Mouse (Mus musculus) liver, adult 2 months (tissue): Measurements from ENCODE around the gene Gm20696. TPM values are rescaled to one million over a fixed set of nuclear protein-coding genes. Genes with fewer than 3 reads are reported as not detected.

Experiments used
- DNase-seq: peaks from one replicate; pipeline ENCODE4 v3.0.0-alpha.2; 2011; ENCODE audit warnings: low read depth, low spot score; ENCODE audit errors: extremely low read depth
- H3K27ac ChIP-seq: fragments of 200-500 bp; replicated peaks from 2 replicates; pipeline ENCODE4 v1.5.1; 2012; ENCODE audit warnings: low read depth, mild to moderate bottlenecking, control low read depth, inconsistent platforms, low read length; ENCODE audit not compliant: insufficient read depth
- H3K27me3 ChIP-seq: fragments of 200-500 bp; 2 replicates; pipeline ENCODE4 v1.6.1; 2012; ENCODE audit warnings: mild to moderate bottlenecking, moderate library complexity, low read length, inconsistent platforms; ENCODE audit not compliant: control insufficient read depth, insufficient read depth
- H3K36me3 ChIP-seq: fragments of 200-500 bp; 2 replicates; pipeline ENCODE4 v1.6.1; 2012; ENCODE audit warnings: low read length, inconsistent platforms; ENCODE audit not compliant: control insufficient read depth, insufficient read depth
- H3K4me1 ChIP-seq: fragments of 200-500 bp; 2 replicates; pipeline ENCODE4 v1.6.1; 2011; ENCODE audit warnings: low read length; ENCODE audit not compliant: control insufficient read depth, insufficient read depth
- H3K4me3 ChIP-seq: fragments of 200-500 bp; 2 replicates; pipeline ENCODE4 v1.5.1; 2011; ENCODE audit warnings: low read depth, mild to moderate bottlenecking, control low read depth, low read length, moderate library complexity; ENCODE audit not compliant: insufficient read depth
- H3K79me2 ChIP-seq: fragments of 200-500 bp; 2 replicates; pipeline ENCODE4 v1.6.1; 2012; ENCODE audit warnings: inconsistent platforms, mild to moderate bottlenecking, low read length, moderate library complexity; ENCODE audit not compliant: control insufficient read depth, insufficient read depth
- H3K9ac ChIP-seq: fragments of 200-500 bp; 2 replicates; pipeline ENCODE4 v1.6.1; 2012; ENCODE audit warnings: low read depth, mild to moderate bottlenecking, control low read depth, inconsistent platforms, low read length
- CTCF ChIP-seq: fragments of 200-500 bp; IDR thresholded peaks from 2 replicates; pipeline ENCODE4 v1.5.1; 2011; ENCODE audit warnings: low read depth, low read length, control low read depth
- POLR2A ChIP-seq: fragments of 200-500 bp; IDR thresholded peaks from 2 replicates; pipeline ENCODE4 v1.6.1; 2011; ENCODE audit warnings: low read length, control low read depth; ENCODE audit not compliant: insufficient read depth; ENCODE audit errors: extremely low read depth
- WGBS: fragments of 180-500 bp; shearing (Covaris S2); methylation state at CpG from one replicate; pipeline ENCODE4 v1.1.7; 2018; 5-methylcytosine and 5-hydroxymethylcytosine counted together
- polyA plus RNA-seq: library from polyadenylated mRNA; depleted of rRNA; stranded (reverse); fragments of >200 nt; gene quantifications from 2 replicates; pipeline ENCODE4 v1.2.3, GENCODE M21; 2012
- total RNA-seq: library from RNA; depleted of rRNA; stranded (reverse); fragments of >200 nt; gene quantifications from 2 replicates; pipeline ENCODE4 v1.2.3, GENCODE M21; 2014

The Gm20696 gene
- total and polyA plus RNA-seq, 2 experiments: 0.26 to 6.5 TPM

GRCm38 (mm10) chr6:99264192-99265093 is 402.2 kb downstream of the Gm20696 start:
- Histone ChIP-seq H3K4me1 (peaks cover 8% of the 10 kb centered on the region), H3K27me3 (no peaks in the 10 kb centered on the region), H3K4me3 (no peak overlapping the region), H3K27ac (no peak overlapping the region), H3K79me2 (peaks cover 9% of the 10 kb centered on the region; the same call in 1 of the 2 replicates), H3K36me3 (no peaks in the 10 kb centered on the region), H3K9ac (no peak overlapping the region)
- DNase-seq: no peak
- WGBS: 83% methylated on average over 13 of the region's 13 CpGs
- no peak for TF ChIP-seq CTCF
- TF ChIP-seq POLR2A: no peak

- peaks cover 8% of the 10 kb centered on the region for H3K4me1 ChIP-seq
- no peak overlapping the region for H3K27ac ChIP-seq
- no peak overlapping the region for H3K4me3 ChIP-seq
- no peak for DNase-seq
- H3K9ac ChIP-seq: no peak overlapping the region
- 56% methylated on average over 2 of the region's 2 CpGs for WGBS
- H3K79me2 ChIP-seq: peaks cover 9% of the 10 kb centered on the region; the same call in 1 of the 2 replicates
- no peaks in the 10 kb centered on the region for H3K27me3 ChIP-seq
- TF ChIP-seq CTCF: no peak
- TF ChIP-seq POLR2A: no peak
- no peaks in the 10 kb centered on the region for H3K36me3 ChIP-seq
These were observed 402.8 kb downstream of the Gm20696 start for GRCm38 (mm10) chr6:99263886-99264185.

- DNase-seq: no peak
- Histone ChIP-seq H3K36me3 (no peaks in the 10 kb centered on the region), H3K4me3 (no peak overlapping the region), H3K79me2 (peaks cover 9% of the 10 kb centered on the region; the same call in 1 of the 2 replicates), H3K4me1 (peaks cover 8% of the 10 kb centered on the region), H3K9ac (no peak overlapping the region), H3K27ac (no peak overlapping the region), H3K27me3 (no peaks in the 10 kb centered on the region)
- TF ChIP-seq CTCF: no peak
- TF ChIP-seq POLR2A: no peak
- WGBS: 80% methylated on average over 12 of the region's 12 CpGs
These were observed 403.3 kb downstream of the Gm20696 start for GRCm38 (mm10) chr6:99263061-99263885.

GRCm38 (mm10) chr6:99261737-99262130 is 404.9 kb downstream of the Gm20696 start:
- DNase-seq: no peak
- peaks cover 8% of the 10 kb centered on the region for H3K4me1 ChIP-seq
- H3K27ac ChIP-seq: no peak overlapping the region
- peaks cover 9% of the 10 kb centered on the region; the same call in 1 of the 2 replicates for H3K79me2 ChIP-seq
- H3K4me3 ChIP-seq: no peak overlapping the region
- WGBS: 79% methylated on average over 4 of the region's 4 CpGs
- H3K36me3 ChIP-seq: no peaks in the 10 kb centered on the region
- TF ChIP-seq POLR2A (no peak), CTCF (no peak)
- no peaks in the 10 kb centered on the region for H3K27me3 ChIP-seq
- no peak overlapping the region for H3K9ac ChIP-seq

GRCm38 (mm10) chr6:99260941-99261736 is 405.5 kb downstream of the Gm20696 start:
- 81% methylated on average over 11 of the region's 11 CpGs for WGBS
- Histone ChIP-seq H3K27me3 (no peaks in the 10 kb centered on the region), H3K9ac (no peak overlapping the region), H3K79me2 (peaks cover 9% of the 10 kb centered on the region; the same call in 1 of the 2 replicates), H3K27ac (no peak overlapping the region), H3K36me3 (no peaks in the 10 kb centered on the region), H3K4me3 (no peak overlapping the region), H3K4me1 (peaks cover 6% of the 10 kb centered on the region)
- no peak for DNase-seq
- no peak for TF ChIP-seq POLR2A
- TF ChIP-seq CTCF: no peak
